Mouse (Mus musculus): ENCODE results near the gene Oscar. TPM values are rescaled to one million over a fixed set of nuclear protein-coding genes. Genes with fewer than 3 reads are reported as not detected.
"Not testable (repeated sequence)": the region's sequence is repeated elsewhere in the genome, so short reads cannot be mapped to it uniquely, and the experiment has no call there.

Oscar gene
- polyA plus RNA-seq, 1 experiment from 2014 or later, result 0.15 TPM

DNA sequence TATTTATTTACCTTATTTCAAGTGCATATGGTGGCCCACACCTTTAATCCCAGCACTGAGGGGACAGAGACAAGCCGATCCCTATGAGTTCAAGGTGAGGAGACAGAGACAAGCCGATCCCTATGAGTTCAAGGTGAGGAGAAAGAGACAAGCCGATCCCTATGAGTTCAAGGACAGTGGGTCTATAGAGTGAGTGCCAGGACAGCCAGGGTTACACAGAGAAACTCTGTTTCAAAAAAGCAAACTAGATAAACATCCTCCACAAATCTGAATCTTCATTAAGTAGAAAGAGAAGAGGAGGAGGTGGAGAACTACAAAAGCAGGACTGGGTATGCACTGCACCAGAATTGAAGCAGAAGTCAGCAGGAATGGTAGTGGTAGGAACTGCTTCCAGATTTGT, 7.3 kb downstream of the Oscar start:
- Histone ChIP-seq H3K27me3 (ENCODE audit: control insufficient read depth, insufficient read depth, low read length) (no peaks in the 10 kb centered on the region), H3K4me3 (ENCODE audit: control insufficient read depth in 1 of 2, insufficient read depth in 1 of 2, low read depth in 1 of 2, low read length in 2 of 2) (no peak overlapping the region), H3K36me3 (ENCODE audit: control insufficient read depth, insufficient read depth, low read length) (no peaks in the 10 kb centered on the region), H3K4me2 (ENCODE audit: low read length) (no peak overlapping the region), H3K9me3 (ENCODE audit: control insufficient read depth, low read length) (no peaks in the 10 kb centered on the region), H3K4me1 (ENCODE audit: control insufficient read depth in 2 of 2, insufficient read depth in 2 of 2, low read length in 2 of 2) (peaks cover 0 to 4% of the 10 kb centered on the region in 2 experiments; a peak in 1 of 4 replicates), H3K27ac (replicated peaks in 1 of 2; ENCODE audit: control insufficient read depth in 1 of 2, insufficient read depth in 1 of 2, low read depth in 2 of 2, low read length in 2 of 2) (no peak overlapping the region), H3K9ac (ENCODE audit: low read length) (no peak overlapping the region)
- no peak for ATAC-seq (ENCODE audit: insufficient number of reproducible peaks, insufficient read depth, low FRiP score, low read depth)
- WGBS, result 80% methylated on average over 3 of the region's 3 CpGs

DNA sequence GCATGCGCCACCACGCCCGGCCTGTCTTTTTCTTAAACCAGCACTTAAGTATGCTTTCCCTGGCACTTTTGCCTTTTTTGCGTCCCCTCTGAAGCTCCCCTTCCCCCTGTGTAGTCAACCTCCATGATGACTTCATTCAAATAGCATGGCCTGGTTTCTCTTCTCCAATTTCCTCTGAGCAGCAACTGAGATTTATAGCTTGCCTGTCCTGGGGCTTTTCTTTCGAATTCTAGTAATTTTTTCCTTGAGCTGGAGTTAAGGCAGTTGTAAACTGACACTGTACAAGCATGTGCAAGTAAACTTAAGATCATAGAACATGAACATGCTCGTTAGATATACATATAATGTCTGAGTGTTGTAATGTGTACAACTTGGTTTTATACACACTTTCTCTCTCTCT, 8.6 kb downstream of the Oscar start:
- no peaks in the 10 kb centered on the region for H3K27me3 ChIP-seq (ENCODE audit: control insufficient read depth, insufficient read depth, low read length)
- H3K36me3 ChIP-seq (ENCODE audit: control insufficient read depth, insufficient read depth, low read length), result no peaks in the 10 kb centered on the region
- peaks cover 0 to 4% of the 10 kb centered on the region in 2 experiments; a peak in 1 of 4 replicates for H3K4me1 ChIP-seq (ENCODE audit: control insufficient read depth in 2 of 2, insufficient read depth in 2 of 2, low read length in 2 of 2)
- H3K4me2 ChIP-seq (ENCODE audit: low read length), result no peak overlapping the region
- no peaks in the 10 kb centered on the region for H3K9me3 ChIP-seq (ENCODE audit: control insufficient read depth, low read length)
- no peak for ATAC-seq (ENCODE audit: insufficient number of reproducible peaks, insufficient read depth, low FRiP score, low read depth)
- 79% methylated on average over 6 of the region's 6 CpGs for WGBS
- H3K27ac ChIP-seq (replicated peaks in 1 of 2; ENCODE audit: control insufficient read depth in 1 of 2, insufficient read depth in 1 of 2, low read depth in 2 of 2, low read length in 2 of 2), result no peak overlapping the region
- H3K9ac ChIP-seq (ENCODE audit: low read length), result no peak overlapping the region
- H3K4me3 ChIP-seq (ENCODE audit: control insufficient read depth in 1 of 2, insufficient read depth in 1 of 2, low read depth in 1 of 2, low read length in 2 of 2), result no peak overlapping the region

DNA sequence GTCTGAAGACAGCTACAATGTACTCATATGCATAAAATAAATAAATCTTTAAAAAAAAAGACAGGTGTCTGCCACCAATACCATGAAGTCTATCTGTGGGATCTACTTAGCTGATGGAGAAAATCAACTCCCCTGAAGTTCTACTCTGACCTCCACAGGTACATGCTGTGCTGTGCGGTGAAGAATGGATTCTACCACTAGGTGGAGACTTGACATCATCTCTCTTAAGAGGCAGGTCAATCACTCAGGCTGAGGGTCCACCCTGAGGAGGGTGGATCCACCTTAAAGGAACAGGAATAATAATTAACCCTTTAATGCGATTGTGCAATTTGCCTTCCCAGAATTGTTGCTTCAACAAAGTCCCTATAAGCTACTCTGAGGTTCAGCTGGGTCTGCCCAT, 9.2 kb downstream of the Oscar start:
- Histone ChIP-seq H3K4me2 (ENCODE audit: low read length) (no peak overlapping the region), H3K9ac (ENCODE audit: low read length) (no peak overlapping the region), H3K36me3 (ENCODE audit: control insufficient read depth, insufficient read depth, low read length) (no peaks in the 10 kb centered on the region), H3K4me3 (ENCODE audit: control insufficient read depth in 1 of 2, insufficient read depth in 1 of 2, low read depth in 1 of 2, low read length in 2 of 2) (no peak overlapping the region), H3K9me3 (ENCODE audit: control insufficient read depth, low read length) (no peaks in the 10 kb centered on the region), H3K27ac (replicated peaks in 1 of 2; ENCODE audit: control insufficient read depth in 1 of 2, insufficient read depth in 1 of 2, low read depth in 2 of 2, low read length in 2 of 2) (no peak overlapping the region), H3K27me3 (ENCODE audit: control insufficient read depth, insufficient read depth, low read length) (no peaks in the 10 kb centered on the region), H3K4me1 (ENCODE audit: control insufficient read depth in 2 of 2, insufficient read depth in 2 of 2, low read length in 2 of 2) (peaks cover 0 to 4% of the 10 kb centered on the region in 2 experiments; a peak in 1 of 4 replicates)
- 21% methylated on average over 2 of the region's 2 CpGs for WGBS
- ATAC-seq (ENCODE audit: insufficient number of reproducible peaks, insufficient read depth, low FRiP score, low read depth), result no peak

DNA sequence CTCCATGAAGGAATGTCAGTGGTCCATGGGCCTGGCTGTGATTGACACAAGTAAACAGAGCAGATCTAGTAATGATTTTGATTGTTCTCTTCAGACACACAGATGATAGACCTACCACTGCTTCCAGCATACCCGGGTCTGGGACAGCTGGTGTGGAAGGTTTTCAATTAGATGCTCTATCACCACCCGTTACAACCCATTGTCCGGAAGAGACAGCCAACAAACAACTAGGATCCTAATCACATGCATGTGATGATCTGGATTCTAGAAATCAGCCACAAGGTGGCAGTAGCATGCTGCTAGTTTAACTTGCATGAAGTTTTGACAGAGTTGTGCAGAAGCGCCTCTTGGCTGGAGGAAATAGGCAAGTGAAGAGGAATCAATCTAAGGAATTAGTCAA, 14.8 kb downstream of the Oscar start:
- ATAC-seq (ENCODE audit: insufficient number of reproducible peaks, insufficient read depth, low FRiP score, low read depth), result no peak
- WGBS, result 15% methylated on average over 4 of the region's 4 CpGs
- Histone ChIP-seq H3K4me1 (ENCODE audit: control insufficient read depth in 2 of 2, insufficient read depth in 2 of 2, low read length in 2 of 2) (no peaks in the 10 kb centered on the region), H3K27ac (replicated peaks in 1 of 2; ENCODE audit: control insufficient read depth in 1 of 2, insufficient read depth in 1 of 2, low read depth in 2 of 2, low read length in 2 of 2) (no peak overlapping the region), H3K36me3 (ENCODE audit: control insufficient read depth, insufficient read depth, low read length) (no peaks in the 10 kb centered on the region), H3K27me3 (ENCODE audit: control insufficient read depth, insufficient read depth, low read length) (no peaks in the 10 kb centered on the region), H3K4me2 (ENCODE audit: low read length) (no peak overlapping the region), H3K4me3 (ENCODE audit: control insufficient read depth in 1 of 2, insufficient read depth in 1 of 2, low read depth in 1 of 2, low read length in 2 of 2) (no peak overlapping the region), H3K9ac (ENCODE audit: low read length) (no peak overlapping the region), H3K9me3 (ENCODE audit: control insufficient read depth, low read length) (no peaks in the 10 kb centered on the region)

DNA sequence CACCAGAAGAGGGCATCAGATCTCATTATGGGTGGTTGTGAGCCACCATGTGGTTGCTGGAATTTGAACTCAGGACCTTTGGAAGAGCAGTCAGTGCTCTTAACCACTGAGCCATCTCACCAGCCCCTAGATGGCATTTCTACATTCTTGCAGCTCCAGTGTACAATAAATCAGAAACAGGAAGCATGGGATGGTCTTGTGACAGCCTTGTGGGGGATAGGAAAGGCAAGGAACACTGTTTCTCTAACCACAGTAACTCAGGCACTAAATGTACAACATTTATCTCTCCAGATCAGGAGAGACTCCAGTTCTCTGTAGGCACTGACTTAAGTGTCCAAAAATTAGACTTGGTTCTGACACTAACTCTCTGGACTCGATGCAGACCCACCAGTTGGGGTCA, 18.2 kb downstream of the Oscar start:
- H3K4me1 ChIP-seq (ENCODE audit: control insufficient read depth in 2 of 2, insufficient read depth in 2 of 2, low read length in 2 of 2); H3K4me3 ChIP-seq (ENCODE audit: control insufficient read depth in 1 of 2, insufficient read depth in 1 of 2, low read depth in 1 of 2, low read length in 2 of 2); ATAC-seq (ENCODE audit: insufficient number of reproducible peaks, insufficient read depth, low FRiP score, low read depth); H3K27ac ChIP-seq (replicated peaks in 1 of 2; ENCODE audit: control insufficient read depth in 1 of 2, insufficient read depth in 1 of 2, low read depth in 2 of 2, low read length in 2 of 2); H3K9me3 ChIP-seq (ENCODE audit: control insufficient read depth, low read length); H3K36me3 ChIP-seq (ENCODE audit: control insufficient read depth, insufficient read depth, low read length); H3K9ac ChIP-seq (ENCODE audit: low read length); H3K4me2 ChIP-seq (ENCODE audit: low read length); H3K27me3 ChIP-seq (ENCODE audit: control insufficient read depth, insufficient read depth, low read length): not testable (repeated sequence)
- 57% methylated on average over 1 of the region's 1 CpGs for WGBS

DNA sequence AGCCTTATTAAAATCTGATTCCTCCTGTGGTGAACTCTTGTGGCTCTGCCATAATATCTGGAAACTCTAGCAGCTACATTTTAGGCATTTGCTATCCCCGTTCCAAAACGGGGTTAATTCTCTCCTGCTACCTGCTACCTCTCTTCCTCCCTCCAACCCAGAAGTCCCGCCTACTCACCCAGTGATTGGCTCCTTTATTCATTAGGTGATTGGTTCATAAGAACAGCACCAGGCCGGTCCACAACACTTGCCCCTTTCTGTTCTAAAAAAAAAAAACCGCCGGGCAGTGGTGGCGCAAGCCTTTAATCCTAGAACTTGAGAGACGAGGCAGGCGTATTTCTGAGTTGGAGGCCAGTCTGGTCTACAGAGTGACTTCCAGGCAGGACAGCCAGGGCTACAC, 20.8 kb downstream of the Oscar start:
- no peaks in the 10 kb centered on the region for H3K27me3 ChIP-seq (ENCODE audit: control insufficient read depth, insufficient read depth, low read length)
- ATAC-seq (ENCODE audit: insufficient number of reproducible peaks, insufficient read depth, low FRiP score, low read depth), result no peak
- no peaks in the 10 kb centered on the region for H3K9me3 ChIP-seq (ENCODE audit: control insufficient read depth, low read length)
- H3K36me3 ChIP-seq (ENCODE audit: control insufficient read depth, insufficient read depth, low read length), result no peaks in the 10 kb centered on the region
- H3K4me2 ChIP-seq (ENCODE audit: low read length), result peak overlapping the region; percentile 49
- H3K4me3 ChIP-seq (ENCODE audit: control insufficient read depth in 1 of 2, insufficient read depth in 1 of 2, low read depth in 1 of 2, low read length in 2 of 2), result peak overlapping the region; percentile 16 to 18; a peak in 3 of 4 replicates
- H3K4me1 ChIP-seq (ENCODE audit: control insufficient read depth in 2 of 2, insufficient read depth in 2 of 2, low read length in 2 of 2), result 0 out of 4 replicates have a peak, but pooled peaks cover 0 to 2% of the 10 kb centered on the region in 2 experiments
- no peak overlapping the region for H3K9ac ChIP-seq (ENCODE audit: low read length)
- WGBS, result 15% methylated on average over 9 of the region's 9 CpGs
- no peak overlapping the region; a peak in 1 of 4 replicates for H3K27ac ChIP-seq (replicated peaks in 1 of 2; ENCODE audit: control insufficient read depth in 1 of 2, insufficient read depth in 1 of 2, low read depth in 2 of 2, low read length in 2 of 2)

DNA sequence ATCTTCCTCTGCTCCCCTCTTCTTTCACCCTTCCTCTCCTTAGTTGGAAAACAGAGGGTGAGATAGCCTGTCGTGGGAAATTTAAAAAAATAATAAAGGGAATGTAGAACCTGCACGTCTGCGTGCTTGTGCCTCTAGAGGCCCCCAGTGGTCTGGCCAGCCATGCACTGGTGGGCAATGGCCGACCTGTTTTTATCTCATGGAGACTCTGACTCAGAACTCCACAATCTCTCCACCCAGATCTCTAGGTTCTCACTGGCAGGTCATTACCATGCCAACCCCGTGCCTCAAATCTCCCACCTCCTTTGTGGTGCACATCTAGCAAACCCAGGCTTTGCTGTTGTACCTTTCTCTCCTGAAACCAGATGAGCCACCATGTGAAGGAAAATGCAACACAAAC, 21.3 kb downstream of the Oscar start:
- peak overlapping the region; percentile 49 for H3K4me2 ChIP-seq (ENCODE audit: low read length)
- H3K9ac ChIP-seq (ENCODE audit: low read length), result no peak overlapping the region
- no peak for ATAC-seq (ENCODE audit: insufficient number of reproducible peaks, insufficient read depth, low FRiP score, low read depth)
- peak overlapping the region; percentile 16 to 18; a peak in 2 of 4 replicates for H3K4me3 ChIP-seq (ENCODE audit: control insufficient read depth in 1 of 2, insufficient read depth in 1 of 2, low read depth in 1 of 2, low read length in 2 of 2)
- H3K36me3 ChIP-seq (ENCODE audit: control insufficient read depth, insufficient read depth, low read length), result no peaks in the 10 kb centered on the region
- H3K9me3 ChIP-seq (ENCODE audit: control insufficient read depth, low read length), result no peaks in the 10 kb centered on the region
- no peak overlapping the region; a peak in 1 of 4 replicates for H3K27ac ChIP-seq (replicated peaks in 1 of 2; ENCODE audit: control insufficient read depth in 1 of 2, insufficient read depth in 1 of 2, low read depth in 2 of 2, low read length in 2 of 2)
- H3K27me3 ChIP-seq (ENCODE audit: control insufficient read depth, insufficient read depth, low read length), result no peaks in the 10 kb centered on the region
- WGBS, result 10% methylated on average over 5 of the region's 5 CpGs
- 0 out of 4 replicates have a peak, but pooled peaks cover 0 to 2% of the 10 kb centered on the region in 2 experiments for H3K4me1 ChIP-seq (ENCODE audit: control insufficient read depth in 2 of 2, insufficient read depth in 2 of 2, low read length in 2 of 2)

DNA sequence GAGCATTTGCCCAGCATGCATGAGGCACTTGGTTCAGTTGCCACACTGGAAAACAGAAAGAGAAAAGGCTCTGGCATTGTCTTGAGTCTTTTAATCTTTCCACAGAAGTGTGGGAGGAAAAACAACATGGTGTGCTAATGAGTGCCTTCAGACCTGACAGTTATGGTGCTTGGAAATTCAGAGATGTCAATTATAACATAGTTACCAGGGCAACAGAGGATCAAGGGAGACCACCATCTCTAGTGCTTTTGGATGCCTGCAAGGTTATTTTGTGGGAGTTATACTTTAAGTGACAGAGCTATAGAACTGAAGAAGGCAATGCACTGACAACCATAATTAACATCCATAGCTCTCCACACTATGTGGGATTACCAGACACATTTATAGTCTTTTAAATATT, 22.1 kb downstream of the Oscar start:
- Histone ChIP-seq H3K27ac (replicated peaks in 1 of 2; ENCODE audit: control insufficient read depth in 1 of 2, insufficient read depth in 1 of 2, low read depth in 2 of 2, low read length in 2 of 2) (no peak overlapping the region), H3K4me1 (ENCODE audit: control insufficient read depth in 2 of 2, insufficient read depth in 2 of 2, low read length in 2 of 2) (0 out of 4 replicates have a peak, but pooled peaks cover 0 to 2% of the 10 kb centered on the region in 2 experiments), H3K9ac (ENCODE audit: low read length) (no peak overlapping the region), H3K4me2 (ENCODE audit: low read length) (no peak overlapping the region), H3K4me3 (ENCODE audit: control insufficient read depth in 1 of 2, insufficient read depth in 1 of 2, low read depth in 1 of 2, low read length in 2 of 2) (no peak overlapping the region), H3K9me3 (ENCODE audit: control insufficient read depth, low read length) (no peaks in the 10 kb centered on the region), H3K27me3 (ENCODE audit: control insufficient read depth, insufficient read depth, low read length) (no peaks in the 10 kb centered on the region), H3K36me3 (ENCODE audit: control insufficient read depth, insufficient read depth, low read length) (no peaks in the 10 kb centered on the region)
- no peak for ATAC-seq (ENCODE audit: insufficient number of reproducible peaks, insufficient read depth, low FRiP score, low read depth)

All from heart, embryonic 14.5 days (tissue).